Mouse (Mus musculus) frontal cortex, postnatal 10 days (tissue): ENCODE measurements around the gene Prr5.
A peak's percentile ranks its signal among the peaks of the same experiment; 100 is the strongest.

ENCODE experiments used
- DNase-seq, 2 experiments: peaks; one replicate each; pipeline ENCODE4 v3.0.0; 2022; ENCODE audit warnings: low spot score in 2 of 2, mixed read lengths in 1 of 2

Prr5 gene

DNA sequence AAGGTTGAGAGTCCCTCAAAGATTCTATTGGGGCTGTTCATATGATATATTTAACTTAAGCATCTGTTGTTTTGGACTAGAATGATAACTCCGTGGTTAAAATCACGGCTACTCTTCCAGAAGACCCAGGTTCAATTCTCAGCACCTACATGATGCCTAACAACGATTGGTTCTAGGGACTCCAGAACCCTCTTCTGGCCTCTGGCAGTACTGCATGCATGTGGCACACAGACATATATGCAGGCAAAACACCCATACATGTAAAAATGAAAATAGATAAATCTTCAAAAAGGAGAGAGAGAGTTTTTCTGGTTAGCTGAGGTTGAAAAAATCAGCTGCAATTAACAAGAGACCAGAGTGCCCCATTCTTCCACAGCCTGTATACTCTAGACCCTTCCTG is 12.7 kb upstream of the Prr5 start:
- no peak for DNase-seq

- DNase-seq: no peak
Observed at GRCm38 (mm10) chr15:84657384-84658064, 11.9 kb upstream of the Prr5 start.

DNA sequence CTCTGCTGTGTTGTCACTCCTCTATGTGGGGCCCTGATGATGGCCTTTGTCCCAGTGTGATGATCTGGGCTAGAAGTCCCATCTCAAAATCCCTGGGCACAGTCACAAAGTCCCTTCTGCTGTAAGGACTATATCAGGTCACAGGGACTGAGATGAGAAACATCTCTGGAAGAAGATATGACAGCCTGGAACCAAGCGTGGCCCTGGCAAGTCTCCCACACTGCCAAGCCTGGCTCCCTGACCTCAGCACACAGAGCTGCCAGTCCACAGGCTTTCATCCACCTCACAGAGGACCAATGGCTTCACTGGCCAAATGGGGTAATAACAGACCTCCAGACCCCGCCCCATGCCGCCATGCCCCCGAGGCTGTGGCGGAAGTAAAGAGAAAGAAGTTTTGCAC is 10.8 kb upstream of the Prr5 start:
- DNase-seq: no peak

GRCm38 (mm10) chr15:84659856-84660255 is 9.6 kb upstream of the Prr5 start:
- no peak for DNase-seq

DNA sequence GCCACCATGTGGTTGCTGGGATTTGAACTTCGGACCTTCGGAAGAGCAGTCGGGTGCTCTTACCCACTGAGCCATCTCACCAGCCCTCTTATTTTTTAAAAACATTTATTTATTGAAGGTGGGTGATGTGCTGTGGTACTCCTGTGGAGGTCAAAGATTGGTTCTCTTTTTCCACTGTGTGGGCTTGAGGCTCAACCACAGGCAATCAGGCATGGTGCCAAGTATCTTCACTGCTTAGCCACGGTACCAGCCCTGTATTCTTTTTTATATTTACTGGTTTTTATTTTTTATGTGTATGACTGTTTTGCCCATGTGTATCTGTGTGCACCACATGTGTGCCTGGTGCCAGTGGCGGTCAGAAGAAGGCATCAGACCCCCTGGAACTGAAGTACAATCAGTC is 8.1 kb upstream of the Prr5 start:
- DNase-seq: no peak

DNA sequence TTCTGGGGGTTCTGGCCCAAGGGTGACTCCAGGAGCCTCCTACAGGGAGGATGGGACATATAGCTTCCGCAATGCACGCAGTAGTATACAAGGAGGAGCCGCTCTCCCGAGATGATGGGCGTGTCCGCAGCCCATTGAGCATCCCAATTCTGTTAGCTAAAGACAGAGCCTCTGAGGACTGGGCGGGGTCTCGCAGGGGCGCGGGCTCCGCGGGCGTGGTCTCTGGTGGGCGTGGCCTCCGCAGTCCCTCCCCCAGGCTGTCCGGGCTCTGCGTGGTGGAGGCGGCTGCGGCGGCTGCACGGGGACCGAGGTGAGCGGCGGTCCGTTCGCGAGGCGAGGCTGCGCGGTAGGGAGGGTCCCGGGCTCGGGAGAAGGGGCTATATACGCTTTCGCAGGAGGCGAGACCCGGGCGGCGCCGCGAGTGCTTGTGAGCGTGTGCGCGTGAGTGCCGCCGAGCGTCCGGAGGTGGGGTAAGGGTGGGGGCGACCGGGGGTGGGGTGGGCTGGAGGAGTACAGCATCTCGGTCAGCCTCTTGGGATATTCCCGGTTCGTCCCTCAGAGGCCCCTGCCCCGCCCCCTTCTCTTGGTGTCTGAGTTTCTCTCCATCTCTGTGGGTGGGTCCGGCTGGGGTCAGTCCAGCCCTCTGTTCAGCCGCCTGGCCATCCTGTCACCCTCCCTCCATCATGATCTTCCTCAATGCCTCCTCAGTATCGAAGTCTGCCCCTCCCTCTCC is 6.3 kb upstream of the Prr5 start:
- DNase-seq: peak in 1 of 2 experiments; percentile 67

DNA sequence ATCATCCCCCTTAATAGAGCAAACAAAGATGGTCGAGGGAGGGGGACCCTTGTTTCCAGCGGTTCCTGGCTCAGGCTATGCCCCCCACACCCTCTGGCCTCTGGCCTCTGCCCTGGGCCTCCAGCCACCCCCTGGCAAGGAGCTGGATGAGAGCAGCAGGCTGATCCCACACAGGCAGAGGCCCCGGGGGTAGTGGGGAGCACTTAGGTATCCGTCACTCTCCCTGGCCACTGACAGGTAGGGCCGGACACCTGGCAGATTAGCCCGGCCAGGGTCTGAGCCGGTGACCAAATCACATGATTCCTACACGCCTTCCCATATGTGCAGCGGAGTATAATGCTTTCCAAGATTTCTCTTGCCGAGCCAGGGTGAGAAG is 5.7 kb upstream of the Prr5 start:
- no peak for DNase-seq

- no peak for DNase-seq
Observed at GRCm38 (mm10) chr15:84664542-84665460, 4.6 kb upstream of the Prr5 start.

DNA sequence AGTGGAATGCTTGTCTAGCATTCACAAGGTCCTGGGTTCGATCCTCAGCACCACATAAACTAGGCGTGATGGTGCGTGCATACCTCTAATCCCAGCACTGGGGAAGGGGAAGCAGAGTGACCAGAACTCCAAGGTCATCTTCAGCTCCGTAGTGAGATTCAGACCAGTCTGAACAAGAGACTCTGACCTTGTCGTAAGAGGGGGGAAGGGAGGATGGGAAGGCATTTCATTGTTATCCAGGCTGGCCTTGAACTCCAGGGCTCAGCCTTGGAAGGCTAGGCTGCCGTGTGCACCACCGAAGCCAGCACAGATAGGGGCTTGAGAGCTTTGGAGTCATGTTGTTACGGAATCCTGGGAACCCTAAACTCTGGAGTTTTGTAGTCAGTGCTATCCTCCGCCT is 3.8 kb upstream of the Prr5 start:
- DNase-seq: no peak

DNA sequence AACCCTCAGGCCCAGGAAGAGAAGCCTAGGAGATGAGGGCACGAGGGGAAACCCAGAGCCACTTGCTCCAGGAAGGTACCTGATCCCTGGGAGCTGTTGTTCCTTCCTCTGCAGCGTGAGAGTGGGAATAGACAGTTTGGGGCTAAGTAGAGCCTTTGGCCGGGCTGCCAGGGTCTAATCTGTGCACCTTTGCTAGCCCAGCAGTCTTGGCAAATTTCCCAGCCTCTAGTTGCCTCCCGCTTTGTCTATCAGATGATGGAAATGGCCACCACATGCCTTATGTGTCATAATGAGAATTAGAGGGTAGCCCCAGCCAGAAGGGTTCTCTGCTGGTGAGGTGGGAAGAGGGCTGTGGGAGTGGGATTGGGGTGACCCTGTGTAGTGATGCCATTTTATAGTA is 3.4 kb upstream of the Prr5 start:
- no peak for DNase-seq

- DNase-seq: no peak
Observed at GRCm38 (mm10) chr15:84667601-84668000, 1.8 kb upstream of the Prr5 start.

DNA sequence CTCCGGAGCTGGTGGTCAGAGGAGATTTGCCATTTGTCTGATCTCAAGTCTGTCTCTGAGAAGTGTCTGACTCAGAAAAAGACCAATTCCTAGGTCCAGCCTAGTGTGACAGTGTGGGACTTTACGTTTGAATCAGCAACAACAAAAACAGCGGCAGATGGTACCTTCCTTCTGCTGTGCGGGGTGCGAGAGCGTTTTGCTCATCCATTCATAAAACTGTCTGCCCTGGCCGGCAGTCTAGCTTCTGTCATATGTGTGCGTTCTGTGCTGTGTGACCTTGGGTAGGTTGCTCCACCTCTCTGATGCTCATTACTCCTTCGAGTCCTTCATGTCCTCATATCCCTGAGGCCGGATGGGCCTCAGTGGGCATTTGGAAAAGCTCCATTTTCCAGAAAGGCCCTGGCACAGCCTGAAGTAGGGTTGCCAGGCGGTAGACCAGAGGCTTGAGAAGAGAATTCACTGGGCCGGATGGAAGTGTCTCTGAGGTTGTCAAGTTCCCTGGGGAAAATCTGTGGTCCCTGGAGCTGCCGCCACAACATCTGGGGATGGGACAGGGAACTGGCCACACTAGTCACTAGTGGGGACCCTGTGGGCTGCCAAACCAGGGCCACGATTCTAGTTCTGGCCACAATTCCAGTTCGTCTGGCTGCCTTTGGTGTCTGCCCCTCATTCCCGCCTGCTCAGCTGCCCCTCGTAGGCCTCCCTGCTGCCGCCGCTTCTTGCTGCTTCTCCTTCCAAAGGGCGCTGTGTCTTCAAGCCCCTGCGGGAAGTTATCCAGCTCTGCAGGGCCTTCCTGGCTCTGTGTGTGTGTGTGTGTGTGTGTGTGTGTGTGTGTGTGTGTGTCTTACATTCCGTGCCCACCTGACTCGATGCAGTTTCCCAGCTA is 594 bp downstream of the Prr5 start:
- no peak for DNase-seq

DNA sequence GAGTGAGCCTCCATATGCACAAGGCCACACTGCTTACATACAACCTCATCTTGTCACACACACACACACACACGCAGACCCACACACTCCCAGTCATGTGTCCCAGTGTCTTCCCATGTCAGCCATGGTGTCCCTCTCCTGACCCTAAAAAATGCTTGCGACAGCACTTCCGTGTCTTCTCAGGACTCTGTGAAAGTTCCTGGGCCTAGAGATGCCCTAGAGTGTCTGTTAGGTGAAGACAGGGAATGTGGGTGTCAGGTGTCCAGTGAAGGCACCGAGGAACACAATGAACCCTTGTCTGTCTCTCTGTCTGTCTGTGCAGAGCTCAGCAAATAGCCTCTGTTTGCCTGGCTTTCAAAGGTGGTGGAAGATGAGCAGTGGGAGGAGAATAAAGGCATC is 1.2 kb downstream of the Prr5 start:
- no peak for DNase-seq

GRCm38 (mm10) chr15:84671401-84672307 is 2.2 kb downstream of the Prr5 start:
- no peak for DNase-seq

GRCm38 (mm10) chr15:84672308-84672615 is 2.8 kb downstream of the Prr5 start:
- no peak for DNase-seq

- DNase-seq: no peak
Observed at GRCm38 (mm10) chr15:84672616-84673015, 3.2 kb downstream of the Prr5 start.

- no peak for DNase-seq
Observed at GRCm38 (mm10) chr15:84674329-84675067, 5.1 kb downstream of the Prr5 start.

DNA sequence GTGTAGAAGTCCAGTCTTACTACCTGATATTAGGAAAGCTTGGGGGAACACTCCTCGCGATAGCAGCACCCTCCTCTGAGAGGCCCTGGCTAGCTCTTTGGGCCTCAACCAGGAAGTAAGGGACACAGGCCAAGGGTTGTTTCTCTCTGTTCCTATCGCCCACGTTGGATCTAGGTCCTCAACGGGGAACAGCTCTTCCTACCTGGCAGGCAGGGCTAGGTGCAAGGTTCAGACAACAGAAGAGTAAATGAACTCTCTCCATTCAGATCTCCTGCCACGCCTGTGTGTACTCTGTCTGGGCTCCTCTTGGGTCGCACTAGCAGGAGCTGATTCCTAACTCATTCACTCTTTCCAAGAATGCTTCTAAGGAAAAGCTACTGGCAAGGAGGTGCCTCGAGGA is 5.9 kb downstream of the Prr5 start:
- DNase-seq: no peak

GRCm38 (mm10) chr15:84677943-84678342 is 8.5 kb downstream of the Prr5 start:
- DNase-seq: no peak

DNA sequence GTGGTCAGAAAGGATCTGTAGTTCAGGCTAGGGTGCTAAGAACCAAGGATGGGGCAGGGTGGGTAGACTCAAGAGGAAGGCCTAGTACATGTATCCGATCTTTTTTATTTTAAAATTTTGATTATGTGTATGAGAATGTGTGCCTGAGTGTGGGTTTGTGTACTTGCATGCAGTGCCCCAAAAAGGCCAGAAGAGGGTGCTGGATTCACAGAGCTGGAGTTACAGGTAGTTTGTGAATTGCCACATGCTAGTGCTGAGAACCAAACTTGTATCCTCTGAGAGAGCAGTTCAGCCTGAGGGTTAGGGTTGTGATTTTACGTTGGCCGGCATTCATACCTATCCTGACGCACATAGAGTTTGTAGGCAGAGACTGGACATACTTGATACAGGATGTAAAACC is 9.7 kb downstream of the Prr5 start:
- no peak for DNase-seq
